Mouse (Mus musculus) stomach, postnatal 0 days (tissue): Measurements from ENCODE around the gene Wdr45.

Experiments
- CTCF ChIP-seq: IDR thresholded peaks from 2 replicates; pipeline ENCODE4 v1.5.1; 2016; ENCODE audit warnings: antibody characterized with exemption, low read depth, mild to moderate bottlenecking, moderate library complexity
- EP300 ChIP-seq: optimal IDR thresholded peaks from 2 replicates; pipeline ENCODE3; 2016; ENCODE audit warnings: antibody characterized with exemption

GRCm38 (mm10) chrX:7762137-7762920, 48.2 kb downstream of the Wdr45 start, which contains the start of gene Tfe3:
- 0 out of 2 replicates have a peak, but pooled peaks have one; percentile 4 for TF ChIP-seq CTCF
- TF ChIP-seq EP300, result no peak
